Mouse (Mus musculus): ENCODE measurements around the gene 6430571L13Rik.

The 6430571L13Rik gene

DNA sequence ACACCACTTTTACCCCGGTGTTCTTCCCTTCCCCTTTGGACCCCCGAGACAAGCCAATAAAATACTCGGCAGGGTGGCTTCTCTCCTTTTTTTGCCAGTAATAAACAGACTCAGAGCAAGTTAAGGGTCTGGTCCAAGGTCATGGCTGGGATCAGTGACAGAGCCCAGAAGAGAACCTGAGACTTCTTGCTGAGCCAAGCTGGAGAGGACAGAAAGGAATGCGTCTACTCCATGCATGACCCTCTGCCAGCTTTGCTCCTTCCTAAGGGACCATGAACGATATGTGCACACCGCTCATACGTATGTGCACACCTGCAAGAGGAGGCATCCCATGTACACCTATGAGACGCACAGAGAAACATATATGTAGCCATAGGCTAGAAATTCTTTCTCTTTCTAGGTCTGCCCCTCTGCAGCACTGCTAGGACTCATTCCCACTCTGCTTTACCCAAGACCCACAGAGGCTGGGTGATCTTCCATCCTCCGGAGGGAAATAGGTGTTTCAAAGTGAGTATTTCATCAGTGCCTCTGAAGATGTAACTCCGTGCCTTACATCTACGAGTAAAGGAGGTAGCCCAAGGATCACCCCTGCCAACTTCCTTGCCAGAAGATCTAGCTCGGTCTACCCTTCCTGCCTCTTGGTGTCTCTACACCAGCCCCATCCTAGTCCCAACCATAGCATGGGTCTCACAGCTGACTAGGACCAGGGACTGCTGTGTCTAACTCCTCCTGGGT is 676 bp downstream of the 6430571L13Rik start:
- DNase-seq, result no peak

DNA sequence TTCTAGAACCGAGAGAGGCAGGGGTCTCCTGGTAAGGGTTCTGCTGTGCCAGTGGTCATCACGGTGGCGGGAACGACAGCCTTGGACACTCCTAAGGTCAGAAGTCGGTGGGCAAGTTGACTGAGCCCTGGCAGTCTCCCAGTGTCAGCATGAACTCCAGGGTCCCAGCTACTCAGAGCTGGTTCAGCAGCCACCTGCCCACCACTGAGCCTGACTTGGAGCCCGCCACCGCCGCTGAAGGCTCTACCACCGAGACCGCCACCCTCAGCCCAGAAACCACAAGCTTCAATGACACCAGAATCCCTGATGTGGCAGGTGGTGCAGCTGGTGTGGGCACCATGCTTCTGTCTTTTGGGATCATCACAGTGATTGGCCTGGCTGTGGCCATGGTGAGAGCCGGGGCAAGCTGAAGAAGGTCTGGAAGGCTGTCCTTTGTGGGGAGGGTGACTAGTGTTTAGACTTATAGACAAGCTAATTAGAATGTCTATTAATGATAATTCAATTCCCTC is 1.9 kb downstream of the 6430571L13Rik start:
- peak; percentile 28 for DNase-seq

DNA sequence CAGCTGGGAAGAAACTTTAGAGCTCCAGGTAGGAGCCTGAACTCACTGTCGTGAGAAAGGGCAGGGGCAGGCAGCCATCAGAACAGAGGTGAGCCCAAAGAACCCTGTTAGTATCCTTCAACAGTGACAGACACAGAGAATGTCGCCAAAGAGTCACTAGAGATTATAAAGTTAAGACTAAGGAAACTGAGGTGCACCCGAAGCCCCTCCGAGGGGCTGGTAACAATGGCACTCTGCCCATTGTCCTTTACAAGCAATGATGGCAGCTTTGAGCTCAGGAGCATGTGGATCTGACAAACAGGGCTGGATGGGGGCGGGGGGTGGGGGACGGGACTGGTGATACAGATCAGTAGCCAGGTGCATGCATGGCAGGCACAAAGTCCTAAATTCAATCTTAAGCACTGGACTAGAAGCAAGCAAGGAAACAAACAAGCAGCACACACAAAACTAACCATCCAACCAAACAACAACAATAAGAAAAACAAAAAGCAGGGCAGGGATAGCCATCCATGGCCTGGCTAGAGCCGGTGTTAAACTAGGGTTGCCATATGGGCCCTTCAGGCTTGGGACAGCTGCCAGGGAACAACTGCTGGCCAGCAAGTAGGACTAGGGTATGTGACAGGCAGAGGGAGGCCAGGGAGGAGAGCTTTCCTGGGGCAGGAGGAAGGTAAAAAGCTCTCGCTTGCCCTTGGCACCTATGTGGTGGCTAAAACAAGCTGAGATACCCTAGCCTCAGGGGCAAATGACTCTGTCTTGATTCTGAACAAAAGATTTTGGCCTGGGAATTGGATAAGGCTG is 2.9 kb downstream of the 6430571L13Rik start:
- no peak for DNase-seq

DNA sequence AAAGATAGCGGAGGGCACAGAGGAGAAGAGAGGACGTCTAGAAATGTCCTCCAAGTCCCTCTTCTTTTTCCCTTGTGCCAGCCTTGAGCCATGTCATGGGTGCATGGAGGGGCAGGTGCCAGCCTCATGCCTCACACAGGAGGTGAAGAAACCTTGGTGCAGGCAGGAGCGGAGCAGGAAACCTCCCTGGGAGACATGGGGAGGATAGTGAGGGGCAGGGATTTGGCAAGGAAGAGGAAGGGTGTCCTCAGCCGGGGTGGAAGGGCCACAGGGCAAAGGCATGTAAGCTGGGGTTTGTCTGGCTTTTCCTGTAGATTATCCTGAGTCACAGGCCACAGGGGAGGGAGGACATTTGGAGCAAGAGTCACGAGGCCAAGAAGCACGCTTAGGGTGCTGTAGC is 3.6 kb downstream of the 6430571L13Rik start:
- DNase-seq, result no peak

DNA sequence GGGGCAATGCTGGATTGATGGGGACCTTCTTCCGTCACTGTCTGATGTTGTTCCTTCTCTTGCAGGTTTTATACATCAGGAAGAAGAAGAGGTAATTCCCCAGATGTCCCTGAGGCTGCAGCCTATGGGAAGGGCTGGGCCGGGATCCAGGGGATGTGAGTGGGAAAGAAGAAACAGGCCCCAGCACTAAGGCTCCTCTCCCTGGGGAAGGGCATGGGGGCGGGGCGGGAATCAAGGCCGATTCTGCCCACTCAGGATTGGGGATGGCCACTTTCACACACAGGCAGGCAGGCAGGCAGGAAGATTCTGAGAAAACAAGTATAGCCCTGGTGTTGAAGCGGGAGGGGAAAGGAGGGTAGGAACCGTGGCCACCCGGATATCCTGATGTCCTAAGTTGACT is 5.7 kb downstream of the 6430571L13Rik start:
- no peak for DNase-seq

DNA sequence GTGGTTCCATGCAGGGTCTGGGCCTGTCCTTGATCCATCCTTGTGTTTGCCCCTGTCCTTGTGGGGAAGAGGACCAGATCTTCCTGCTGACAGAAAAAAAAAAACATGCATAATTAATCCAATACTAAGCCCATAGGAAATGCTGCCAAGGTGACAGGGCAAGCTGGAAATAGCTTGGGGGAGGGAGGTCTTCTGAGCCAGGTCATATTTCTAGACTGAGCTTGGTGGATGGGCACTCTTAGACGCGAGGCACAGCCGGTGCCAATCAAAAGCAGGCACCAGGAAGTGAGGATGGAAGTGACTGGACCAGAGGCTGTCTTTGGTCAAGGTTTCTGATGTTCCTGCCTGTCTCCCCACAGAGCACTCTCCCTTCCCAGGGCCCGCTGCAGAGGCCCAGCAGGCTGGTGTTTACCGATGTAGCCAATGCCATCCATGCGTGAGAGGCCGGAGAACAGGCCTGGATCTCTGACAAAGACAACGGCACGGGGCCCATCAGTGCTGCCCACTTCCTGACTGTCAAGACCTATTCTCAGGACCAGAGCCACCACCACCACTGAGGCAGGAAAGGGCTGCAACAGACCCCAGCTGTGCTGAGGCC is 7.3 kb downstream of the 6430571L13Rik start:
- no peak for DNase-seq

DNA sequence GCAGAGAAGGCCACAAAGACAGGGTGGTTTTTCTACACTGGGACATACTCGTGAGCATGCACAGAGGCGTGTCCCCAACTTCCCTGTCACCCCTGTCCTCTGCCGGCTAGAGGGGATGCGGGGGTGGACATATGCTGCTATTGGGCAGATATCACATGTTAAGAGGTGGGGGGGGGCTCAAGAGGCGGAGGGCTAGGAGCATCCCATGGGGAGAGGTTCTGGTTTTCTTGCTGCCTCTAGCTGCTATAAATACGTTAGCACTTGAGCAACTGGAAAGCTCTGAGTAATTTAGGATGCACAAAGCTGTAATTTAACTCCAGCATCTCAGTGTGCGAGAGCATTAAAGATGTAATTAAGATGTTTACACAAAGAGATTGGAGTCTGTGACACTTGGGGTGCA is 8.9 kb downstream of the 6430571L13Rik start:
- DNase-seq, result no peak

DNA sequence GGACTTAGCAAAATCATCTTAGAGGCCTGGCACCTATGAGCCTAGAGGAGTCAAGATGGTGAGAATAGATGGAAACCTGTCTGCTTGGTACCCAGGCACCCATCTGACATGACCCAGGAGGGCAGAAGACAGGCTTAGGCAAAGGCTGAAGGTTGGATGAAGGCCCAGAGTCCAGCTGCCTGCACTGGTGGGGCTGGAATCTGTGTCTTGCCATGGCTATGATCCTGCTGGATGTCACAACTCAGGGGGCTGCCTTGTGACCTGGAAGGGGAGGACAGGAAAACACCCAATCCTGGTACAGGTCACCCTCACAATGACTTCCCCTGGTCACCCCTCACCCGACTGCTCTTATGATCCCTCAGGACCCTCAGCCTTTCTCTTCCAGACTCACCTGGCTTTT is 14.4 kb downstream of the 6430571L13Rik start:
- no peak for DNase-seq

DNA sequence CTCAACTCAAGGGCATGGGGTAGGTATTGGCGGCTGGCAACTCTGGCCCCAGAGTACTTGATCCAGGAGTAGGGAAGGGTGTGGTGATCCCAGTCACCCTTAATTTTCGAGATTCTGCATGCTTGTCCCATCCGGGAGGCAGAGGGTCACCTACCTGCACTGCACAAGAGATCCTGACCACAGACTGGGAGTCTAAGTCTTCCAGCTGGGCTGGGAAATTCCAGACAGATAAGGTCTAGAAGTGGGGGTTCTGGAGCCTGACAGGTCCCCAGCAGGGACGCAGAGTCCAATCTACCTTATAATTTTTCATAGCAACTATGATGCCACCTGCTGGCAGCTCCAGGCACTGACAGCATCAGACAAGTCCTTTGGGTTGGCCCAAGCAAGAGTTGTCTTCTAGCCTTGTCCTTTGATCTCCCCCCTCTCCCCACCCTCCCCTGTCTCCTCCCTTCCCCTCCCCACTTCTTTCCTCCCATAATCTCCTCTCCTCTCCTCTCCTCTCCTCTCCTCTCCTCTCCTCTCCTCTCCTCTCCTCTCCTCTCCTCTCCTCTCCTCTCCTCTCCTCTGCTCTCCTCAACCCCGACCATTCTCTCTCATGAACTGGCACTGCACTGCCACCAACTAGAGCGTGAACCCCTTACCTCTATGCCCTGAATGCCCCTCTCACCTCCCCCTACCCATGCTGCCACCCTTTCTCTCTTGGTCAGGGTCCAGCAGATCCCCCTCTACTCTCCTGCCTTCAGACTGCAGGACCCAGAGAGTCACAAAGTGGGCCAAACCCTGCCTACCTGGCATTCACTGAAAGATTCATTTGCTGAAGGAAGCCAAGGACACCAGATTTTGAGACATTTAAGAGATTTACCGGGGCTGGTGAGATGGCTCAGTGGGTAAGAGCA is 15.7 kb downstream of the 6430571L13Rik start:
- DNase-seq, result peak; percentile 64

DNA sequence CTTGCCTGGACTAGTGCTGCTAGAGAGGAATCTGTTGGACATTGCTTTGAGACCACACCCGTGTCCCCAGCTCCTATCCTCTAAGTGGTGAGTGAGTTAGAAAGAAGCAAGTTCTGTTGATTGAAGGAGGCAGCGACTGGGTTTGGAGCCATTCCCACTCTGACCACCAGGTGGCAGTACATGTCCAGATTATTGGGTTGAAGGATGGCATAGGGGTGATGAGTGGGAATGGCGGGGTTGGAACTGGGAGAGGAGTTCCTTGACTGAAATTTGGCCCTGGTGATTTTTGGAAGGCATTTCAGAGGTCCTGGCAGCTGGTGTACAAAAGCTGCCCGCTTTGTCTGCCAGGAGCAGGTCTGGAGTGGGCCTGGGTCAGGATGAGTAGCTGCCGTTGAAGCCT is 17.2 kb downstream of the 6430571L13Rik start:
- peak; percentile 68 for DNase-seq

DNA sequence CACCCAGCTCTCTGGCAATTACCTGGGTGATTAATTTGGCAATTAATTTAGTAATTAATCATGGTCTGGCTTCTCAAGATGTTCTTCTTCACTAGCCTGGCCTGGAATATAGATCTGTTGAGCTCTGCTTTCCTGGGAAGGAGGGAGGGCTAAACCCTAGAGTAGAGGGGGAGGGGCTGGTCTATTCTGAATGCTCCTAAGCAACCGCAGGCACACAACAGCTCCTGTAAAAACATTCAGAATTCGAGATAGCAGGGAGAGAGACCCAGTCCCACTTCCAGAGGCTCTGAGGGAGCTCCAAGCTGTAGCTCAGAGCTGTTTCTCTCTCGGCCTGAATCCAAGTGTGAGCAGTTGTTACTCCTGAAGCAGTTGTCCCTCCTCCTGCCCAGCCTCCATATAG is 20.6 kb downstream of the 6430571L13Rik start:
- no peak for DNase-seq

DNA sequence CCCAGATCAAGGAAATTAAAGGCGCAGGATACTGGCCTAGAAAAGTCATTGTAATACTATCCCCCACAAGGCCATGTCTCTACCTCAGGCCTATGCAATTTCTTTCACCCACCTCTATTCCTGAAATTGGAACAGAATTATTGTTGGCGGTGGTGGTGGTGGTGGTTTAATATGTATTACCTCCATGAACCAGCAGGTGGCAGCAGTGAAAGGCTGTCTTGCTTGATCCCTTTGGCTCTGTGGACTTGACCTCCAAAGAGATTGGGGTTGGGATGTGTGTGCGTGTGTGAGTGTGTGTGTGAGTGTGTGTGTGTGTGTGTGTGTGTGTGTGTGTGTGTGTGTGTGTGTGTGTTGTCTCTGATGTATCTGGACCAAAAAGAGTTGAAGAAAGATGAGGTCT is 26.2 kb downstream of the 6430571L13Rik start:
- DNase-seq, result peak; percentile 57

DNA sequence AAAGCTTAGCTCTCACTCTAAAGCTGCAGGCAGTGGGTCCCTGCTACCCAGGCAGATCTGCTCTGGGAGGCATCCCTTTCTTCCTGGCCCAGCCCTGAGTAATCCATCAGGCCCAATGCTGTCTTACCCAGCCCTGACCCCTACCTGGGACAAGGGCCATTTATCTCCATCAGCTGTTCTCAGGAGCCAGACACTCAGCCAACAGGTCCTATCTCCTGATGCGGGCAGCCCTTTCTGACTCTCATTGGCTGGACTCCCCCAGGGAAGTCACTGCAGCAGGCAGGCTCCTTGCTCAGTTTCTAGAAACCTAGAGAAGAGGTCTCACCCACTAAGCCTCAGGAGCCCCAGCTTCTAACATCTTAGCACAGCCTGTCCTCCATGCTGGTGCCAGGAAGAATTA is 27.9 kb downstream of the 6430571L13Rik start:
- no peak for DNase-seq

DNA sequence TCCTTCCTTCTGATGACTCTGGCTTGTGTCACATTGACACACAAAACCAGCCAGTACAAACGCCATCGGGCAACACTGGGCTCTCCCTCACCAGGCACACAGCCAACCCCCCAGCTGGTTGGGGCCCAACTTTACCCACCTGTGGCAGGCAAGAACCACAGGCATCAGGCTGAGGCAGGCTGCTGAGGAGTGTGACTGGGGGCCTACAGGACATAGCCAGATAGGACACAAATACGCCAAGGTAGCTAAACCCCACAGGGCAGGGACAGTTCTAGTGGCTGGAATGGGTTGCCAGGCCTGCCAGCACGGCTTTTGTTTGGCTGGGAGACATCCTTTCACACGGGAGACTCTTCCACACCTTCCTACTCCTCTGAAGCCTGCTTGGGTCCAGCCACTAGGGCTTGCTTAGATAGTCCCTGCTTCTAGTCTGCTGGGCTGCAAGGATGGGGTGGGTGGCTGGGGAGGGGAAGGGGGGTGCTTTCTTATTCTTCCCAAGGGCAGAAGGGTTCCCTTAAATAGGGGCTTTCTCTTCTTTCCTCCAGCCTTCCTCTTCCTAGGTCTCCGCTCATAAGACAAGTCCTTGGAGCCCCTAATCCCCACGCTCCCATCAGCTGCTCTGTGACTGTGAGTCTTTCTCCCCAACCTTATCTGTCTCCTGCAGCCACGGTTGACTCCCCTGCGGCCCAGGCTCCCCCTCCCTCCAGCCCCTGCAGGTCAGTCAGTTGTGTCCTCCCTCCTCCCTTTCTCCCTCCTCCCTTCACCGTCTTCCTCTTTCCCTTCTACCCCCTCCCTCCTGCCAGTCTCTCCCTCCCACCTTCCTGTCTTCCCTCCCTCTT is 29.1 kb downstream of the 6430571L13Rik start:
- no peak for DNase-seq

DNA sequence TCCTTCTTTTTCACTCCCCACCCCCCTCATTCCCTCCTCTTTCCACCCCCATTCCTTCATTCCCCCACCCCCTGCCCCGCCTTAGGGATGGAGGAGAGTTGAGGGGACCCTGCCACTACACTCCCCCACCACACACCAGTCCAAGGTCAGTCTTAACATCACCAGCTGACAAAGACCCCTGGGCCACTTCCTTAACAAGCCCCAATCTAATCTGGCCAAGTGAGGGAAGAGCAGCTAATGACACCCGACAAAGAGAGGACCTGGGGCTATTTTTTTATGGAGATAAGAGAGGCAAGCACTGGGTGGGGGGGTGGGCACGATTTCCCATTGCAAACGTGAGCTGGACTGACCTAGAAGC is 29.7 kb downstream of the 6430571L13Rik start:
- DNase-seq, result no peak

DNA sequence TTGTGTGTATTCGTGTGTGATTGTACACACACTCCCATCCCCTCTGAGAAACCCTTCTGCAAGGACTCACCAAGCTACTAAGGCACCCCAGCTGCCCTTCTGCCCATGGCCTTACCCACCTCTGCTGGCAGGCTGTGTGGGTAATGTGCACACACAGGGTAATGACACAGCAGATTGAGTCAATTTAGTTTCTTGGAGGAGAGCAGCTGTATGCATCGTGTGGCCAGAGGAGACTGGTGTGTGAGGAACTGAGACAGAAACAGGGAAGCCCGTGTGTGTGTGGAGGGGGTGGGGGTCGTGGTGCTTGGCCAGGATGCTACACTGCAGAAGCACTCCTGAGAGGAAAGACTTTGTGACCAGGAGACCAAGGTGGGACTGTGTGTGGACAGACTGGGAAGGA is 32.0 kb downstream of the 6430571L13Rik start:
- DNase-seq, result no peak

DNA sequence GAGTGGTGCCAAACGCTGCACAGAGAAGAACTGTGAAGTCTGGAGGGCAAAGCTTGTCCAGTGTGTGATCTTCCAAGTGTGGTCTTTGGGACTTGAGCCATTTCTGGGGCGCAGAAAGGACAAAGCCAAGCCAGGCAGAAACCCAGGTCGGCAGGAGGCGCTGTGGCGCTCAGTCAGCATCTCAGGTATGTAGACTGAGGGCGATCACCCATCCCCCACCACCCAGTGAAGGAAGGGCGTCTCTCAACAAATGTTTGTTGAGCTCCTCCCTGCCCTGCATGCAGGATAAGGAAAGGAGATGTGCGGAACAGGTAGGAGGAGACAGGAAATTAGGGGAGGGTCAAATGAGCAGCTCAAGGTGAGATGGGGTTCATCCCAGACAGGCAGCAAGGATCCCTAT is 34.2 kb downstream of the 6430571L13Rik start:
- peak; percentile 44 for DNase-seq

DNA sequence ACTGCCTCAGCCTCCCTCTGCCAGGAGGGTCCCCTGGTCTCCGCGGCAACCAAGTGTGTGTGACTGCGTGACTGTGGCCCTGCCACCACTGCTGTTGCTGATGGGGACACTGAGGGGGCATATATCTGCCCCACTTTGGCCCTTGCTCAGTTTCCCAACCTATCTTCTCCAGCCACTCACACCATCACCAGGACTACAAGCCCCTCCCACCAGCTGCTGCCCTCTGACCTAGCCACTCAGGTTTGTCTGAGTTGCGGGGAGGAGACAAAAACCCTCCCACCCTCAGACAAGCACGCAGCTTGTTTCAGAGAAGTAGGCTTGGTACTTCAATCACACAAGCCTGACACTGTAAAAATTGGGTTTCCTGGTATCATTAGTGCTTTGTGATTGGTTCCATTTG is 35.0 kb downstream of the 6430571L13Rik start:
- DNase-seq, result no peak

DNA sequence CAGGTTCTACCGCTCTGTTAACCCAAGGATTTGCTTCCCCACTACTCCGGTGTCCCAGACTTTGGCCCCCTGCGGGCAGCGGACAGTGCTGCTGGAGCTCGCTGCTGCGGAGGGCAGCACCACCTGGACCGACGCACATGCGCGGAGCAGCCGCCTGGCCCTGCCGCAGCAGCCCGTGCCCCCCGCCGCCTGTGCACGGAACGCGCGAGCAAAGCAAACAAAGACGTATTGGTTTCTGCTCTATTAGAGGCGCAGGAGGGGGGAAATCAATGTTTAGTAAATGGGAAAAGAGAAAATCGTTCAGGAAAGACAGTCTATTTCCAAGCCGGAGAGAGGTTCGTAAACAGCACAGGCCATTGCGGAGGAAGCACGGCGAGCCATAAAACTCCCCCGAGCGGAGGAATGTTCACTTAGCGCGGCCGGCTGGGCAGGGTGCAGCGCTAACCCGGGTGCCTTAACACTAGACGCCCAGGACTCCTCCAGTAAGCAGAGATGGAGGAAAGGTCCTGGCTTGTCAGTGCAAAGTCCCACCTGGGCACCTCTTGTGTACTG is 37.6 kb downstream of the 6430571L13Rik start:
- DNase-seq, result no peak

DNA sequence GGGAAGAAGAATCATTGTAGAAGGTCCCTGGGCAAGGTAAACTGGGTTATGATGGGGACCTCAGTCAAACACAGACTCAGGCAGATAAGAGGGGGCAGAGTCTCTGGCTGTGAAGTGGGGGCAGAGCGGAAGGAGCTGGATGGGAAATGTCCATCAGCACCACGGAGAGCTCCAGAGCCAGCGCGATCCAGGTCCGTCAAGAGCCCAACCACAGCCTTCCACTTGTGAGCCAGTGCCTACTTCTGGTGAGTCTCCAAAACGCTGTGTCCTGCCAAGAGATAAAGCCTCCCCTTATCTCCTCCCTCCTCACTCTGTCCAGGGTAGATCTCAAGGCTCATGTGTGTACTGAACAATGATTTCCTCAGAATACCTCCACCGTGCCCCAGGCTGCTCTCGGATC is 41.3 kb downstream of the 6430571L13Rik start:
- no peak for DNase-seq

DNA sequence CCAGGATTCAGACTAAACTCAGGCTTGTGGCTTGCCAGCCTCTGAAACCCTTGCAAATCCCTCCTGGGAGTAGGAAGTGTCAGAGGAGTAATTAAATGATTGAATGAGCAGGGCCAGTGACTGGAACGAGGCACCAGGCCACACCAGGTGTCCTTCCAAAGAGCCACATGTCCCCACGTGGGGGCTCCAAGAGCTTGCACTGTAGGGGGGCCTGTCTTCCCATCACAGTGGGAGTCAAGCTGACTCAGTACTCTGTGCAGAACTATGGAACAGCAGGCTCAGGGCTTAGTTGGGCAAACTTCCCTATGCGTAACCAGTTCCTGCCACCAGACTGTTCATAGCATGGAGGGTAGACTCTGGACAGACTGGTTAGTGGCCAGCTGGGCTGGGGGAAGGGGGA is 44.0 kb downstream of the 6430571L13Rik start:
- DNase-seq, result no peak

DNA sequence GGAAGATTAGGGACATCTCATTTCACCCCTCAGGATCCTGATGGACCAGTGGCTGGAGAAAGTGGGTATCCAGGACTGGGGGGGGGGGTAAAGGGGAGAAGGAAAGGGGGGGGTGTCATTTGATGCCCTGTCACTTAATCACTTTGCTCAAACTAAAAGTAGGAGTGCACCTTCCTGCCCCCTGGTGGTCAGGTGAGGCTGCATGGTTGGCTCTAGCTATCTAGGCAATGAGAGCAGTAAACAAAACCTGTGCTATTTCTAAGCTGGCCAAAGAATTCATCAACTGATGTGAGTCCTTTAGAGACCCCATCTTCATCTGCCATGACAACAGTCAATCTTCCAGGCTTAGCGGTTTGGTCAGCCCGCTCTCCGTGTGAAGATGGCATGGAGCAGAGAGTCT is 46.3 kb downstream of the 6430571L13Rik start:
- DNase-seq, result peak; percentile 56

Measured in thymus, postnatal 14 days (tissue).